Mouse (Mus musculus): ENCODE measurements around the gene Spaca4. TPM values are rescaled to one million over a fixed set of nuclear protein-coding genes. Genes with fewer than 3 reads are reported as not detected.
A peak's percentile ranks its signal among the peaks of the same experiment; 100 is the strongest.

Gene Spaca4
- total RNA-seq, 2 experiments from 2014 or later = not detected

DNA sequence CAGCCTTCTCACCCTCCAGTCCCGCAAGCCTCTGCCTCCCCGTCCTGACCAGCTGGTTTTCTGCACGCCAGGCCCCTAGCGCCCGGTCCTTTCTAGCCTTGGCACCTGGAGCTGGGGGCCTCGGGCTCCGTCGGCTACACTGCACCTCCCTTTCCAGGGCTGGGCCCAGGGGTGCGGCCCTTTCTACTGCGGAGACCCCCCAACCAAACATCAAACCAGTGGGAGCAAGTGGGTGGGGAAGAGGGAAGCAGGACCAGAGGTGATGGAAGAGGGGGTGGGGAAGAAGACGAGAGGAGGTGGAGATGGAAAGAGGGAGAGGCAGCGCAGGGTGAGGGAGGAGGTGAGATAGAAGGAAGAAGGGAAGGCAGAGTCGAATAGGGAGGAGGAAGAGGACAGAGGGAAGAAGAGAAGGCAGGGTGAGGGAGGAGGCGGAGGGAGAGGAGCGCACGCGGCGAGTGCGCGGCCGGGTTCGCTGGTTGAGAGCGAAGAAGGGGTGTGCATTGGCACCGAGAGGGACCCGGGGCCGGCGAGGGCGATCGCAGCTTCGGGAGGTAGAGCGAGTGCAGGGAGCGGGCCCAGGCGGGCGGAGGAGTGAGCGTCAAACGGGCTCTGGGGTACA, 26.0 kb downstream of the Spaca4 start, which contains the start of gene Car11:
TSS of gene Car11 (plus strand) at position 321 of the 619 bp plus-strand sequence.
- peak; percentile 36 for DNase-seq

DNA sequence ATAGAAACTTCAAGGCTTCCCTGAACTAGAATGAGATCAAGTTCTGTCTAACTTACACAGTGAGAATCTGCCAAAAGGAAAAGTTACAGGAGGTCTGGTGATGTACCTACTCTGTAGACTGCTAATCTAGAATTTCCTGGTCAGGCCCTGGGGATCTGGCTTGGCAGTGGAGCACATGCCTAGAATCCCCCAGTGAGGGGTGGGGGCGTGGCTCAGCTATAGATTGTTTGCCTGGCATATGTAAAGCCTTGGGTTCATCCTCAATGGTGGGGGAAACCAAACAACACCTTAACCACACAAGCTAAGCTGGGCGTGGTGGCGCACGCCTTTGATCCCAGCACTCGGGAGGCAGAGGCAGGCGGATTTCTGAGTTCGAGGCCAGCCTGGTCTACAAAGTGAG, 27.7 kb downstream of the Spaca4 start:
- no peak for DNase-seq

DNA sequence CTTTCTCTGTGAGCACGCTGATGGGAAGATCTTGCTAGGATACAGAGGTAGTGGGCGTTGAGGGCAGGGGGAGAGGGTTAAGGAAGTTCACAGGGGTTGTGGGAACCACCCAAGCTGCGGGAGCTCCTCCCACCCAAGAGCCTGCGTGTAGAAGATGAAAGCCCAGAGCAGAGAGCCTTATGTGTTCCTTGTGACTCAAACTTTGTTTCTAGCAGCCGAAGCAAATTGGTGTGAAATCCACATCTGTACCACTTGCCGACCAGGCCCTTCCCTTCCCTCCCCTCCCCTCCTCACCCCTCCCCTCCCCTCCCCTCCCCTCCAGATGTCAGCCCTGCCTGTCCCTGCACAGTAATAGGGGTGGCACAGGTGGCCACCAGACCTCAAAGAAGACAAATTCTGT, 30.5 kb downstream of the Spaca4 start:
- DNase-seq = no peak

- no peak for DNase-seq
Measured at GRCm38 (mm10) chr7:45693921-45694591, 31.6 kb downstream of the Spaca4 start, which contains the start of gene Sec1. Gene Sec1 (minus strand): TSS chr7:45694402.

DNA sequence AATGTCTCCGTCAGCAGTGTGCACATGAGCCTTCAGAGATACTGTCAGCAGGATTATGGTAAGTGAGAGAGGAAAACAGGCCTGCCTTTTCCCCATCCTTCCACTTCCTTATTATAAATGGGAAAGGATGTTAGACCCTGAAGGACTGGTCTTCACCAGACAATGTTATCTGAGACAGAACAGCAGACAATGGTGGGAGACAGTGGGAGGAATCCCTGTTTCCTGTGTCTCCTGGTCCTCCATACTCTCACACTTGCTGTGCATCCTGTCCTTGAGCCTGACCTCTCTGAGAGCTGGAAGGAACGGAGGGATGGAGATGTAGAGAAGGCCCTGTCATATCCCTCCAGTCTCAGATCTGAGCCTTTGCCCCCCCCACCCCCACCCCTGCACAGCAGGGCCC, 33.2 kb downstream of the Spaca4 start:
- DNase-seq = no peak

- DNase-seq = no peak
Measured at GRCm38 (mm10) chr7:45689800-45690199, 35.8 kb downstream of the Spaca4 start.

DNA sequence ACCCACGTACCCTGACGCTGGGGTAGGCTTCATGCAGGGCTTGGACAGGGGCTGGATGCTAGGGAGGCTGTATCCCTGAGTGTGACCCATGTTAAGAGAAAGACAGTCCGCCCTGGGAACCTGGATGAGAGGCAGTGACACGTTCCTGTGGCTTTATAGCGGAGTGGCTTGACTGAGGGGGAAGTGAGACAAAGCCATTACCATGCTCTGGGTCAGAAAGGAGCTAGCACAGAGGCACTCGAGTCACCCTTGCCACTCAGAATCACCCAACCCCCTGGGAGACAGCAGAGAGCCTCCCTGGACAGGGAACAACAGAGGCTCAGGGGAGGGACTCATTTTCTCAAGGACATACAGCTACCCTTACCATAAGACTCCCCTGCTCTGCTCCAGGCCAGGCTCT, 36.5 kb downstream of the Spaca4 start:
- no peak for DNase-seq

DNA sequence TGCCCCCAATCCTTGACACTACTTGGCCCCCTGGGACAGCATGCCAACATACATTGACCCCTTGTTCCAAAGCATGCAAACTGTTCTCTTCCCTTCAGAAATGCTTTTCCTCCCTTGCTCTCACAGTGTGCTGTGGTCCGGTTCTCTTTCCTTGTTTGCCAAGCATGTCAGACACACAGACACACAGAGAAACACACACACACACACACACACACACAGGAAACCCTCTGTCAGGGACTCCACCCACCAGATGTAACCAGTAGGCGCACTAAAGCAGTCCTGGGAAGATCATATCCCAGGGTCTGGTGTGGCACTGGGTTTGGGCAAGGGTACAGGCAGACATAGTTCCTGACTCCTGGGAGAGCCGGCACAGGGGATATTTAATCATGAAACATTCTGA, 38.8 kb downstream of the Spaca4 start:
- no peak for DNase-seq

- DNase-seq = no peak
Measured at GRCm38 (mm10) chr7:45685811-45686210, 39.8 kb downstream of the Spaca4 start.

DNA sequence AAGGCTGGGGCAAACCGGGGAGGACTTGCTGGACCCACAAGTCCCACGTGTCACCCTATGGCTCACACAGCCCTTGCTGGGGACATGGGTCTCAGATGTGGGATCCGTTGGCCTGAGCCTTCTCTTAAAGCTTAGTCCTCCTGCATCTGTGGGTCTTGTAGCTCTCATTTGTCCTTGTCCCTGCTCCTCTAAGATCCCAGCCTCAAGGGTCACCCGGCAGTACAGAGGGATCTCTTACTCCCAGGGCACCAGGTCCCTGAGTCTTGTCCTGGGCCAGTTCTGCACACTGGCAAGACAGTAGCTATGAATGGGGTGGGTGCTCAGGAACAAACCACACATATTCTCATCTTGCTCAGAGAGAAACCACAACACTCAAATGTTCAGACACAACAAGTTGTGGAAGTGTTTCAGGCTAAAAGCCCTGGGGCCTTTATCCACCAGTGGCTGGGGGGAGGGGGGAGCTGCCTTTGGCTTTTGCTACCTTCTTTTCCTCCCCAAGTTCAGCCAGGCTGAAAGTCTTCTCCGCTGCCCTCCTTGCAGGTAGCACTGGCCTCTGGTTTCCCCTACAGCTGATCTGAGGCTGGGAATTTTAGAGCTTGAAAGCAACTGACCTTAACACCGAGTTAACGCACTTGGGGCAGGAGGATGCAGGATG, 42.1 kb downstream of the Spaca4 start, which contains the start of gene Ntn5:
TSS of gene Ntn5 (plus strand) at position 627 of the 655 bp plus-strand sequence.
- no peak for DNase-seq

DNA sequence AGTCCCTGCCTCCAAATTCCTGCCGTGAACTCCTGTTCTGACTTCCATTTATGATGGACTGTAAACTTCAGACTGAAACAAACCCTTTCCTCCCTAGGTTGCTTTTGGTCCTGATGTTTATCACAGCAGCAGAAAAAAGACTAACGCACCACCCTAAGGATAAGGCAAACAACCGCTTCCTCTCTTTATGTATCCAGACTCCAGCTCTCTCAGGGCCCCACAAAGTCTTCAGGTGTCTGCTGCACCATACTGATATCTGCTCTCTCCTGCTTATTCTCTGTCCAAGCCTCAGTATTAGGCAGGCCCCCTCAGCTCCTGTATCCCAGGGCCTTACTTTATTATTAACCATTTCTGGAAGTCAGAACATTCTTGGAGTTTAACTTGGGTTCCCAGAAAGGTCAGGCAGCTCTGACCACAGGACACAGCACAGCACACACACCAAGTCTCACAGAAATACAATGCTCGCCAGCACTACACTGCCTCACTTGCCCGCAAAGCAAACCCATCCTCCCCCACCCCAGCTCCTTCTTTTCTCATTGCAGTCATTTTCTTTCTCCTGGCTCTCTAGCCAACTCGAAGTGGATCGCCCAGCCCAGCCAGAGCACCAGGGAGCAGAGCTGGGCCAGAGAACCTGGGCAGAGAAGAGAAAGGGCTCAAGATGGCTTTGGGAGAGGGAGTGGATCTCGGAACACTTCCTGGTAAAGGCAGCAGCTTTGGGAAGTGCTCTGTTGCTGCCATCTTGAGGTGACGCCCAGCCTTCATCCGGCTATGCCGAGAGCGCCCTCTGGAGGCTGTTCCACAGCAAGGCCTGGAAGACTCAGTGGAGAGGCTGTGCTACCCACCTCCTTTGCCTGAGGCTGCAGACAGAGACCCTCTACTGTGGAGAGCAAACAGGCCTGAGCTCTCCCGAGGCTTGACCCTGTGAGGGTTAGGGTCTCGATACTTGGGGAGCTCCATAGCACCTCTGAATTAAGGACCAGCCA, 43.2 kb downstream of the Spaca4 start:
- DNase-seq = peak; percentile 92

DNA sequence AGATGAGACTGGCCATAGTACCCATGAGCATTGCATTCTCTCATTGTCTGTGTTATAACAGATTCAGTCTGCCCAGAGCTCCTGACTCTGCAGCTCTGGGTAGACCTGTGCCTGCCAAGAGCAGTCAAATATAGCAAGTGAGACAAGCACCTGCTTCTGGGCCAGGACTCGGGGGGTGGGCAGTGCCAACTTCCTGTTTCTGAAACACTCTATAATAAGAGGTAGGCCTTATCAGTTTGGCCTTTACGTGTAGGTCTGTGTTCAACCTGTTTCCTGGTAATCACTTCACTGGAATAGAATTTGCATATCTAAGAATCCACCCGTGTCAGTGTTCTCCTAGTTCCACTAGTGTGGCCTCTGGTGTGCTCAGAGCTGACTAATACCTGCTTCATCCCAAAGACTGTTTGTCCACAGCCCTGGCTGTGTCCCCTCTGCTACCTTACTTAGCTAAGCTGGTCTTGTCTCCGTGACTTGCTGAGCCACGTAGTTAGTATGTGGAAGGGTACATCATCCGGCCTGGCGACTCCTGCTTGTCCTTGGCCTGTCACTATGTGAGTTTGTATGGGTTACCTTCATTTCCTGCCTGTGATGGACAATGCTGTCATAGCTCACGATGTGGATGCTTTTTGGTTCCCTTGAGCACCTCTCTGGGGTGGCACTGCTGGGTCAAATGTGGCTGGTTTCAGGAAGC, 44.4 kb downstream of the Spaca4 start:
- no peak for DNase-seq

DNA sequence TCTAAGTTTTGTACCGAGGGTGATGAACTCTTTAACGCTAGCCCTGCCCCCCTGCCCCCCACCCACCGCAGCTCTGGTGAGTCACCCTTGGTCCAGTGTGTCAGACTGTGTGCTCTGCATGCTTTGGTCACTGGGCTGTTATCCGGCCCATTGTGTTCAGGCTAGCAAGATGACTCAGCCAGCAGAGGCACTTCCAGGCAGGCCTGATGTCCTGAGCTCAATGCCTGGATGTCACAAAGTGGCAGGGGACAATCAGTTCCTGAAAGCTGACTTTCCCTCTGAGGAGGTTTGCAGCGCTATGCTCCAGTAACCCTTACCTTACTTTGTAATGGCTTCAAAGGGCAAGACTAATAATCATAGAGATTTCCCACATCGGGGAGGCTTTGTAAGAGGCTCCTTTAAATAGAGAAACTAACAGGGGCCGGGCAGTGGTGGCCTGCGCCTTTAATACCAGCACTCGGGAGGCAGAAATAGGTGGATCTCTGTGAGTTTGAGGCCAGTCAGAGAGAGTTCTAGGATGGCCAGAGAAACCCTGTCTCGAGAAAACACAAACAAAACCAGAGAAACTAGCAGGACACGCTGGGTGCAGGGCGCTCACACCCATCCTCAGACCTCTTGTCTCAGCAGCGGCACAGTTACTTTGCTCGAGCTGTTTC, 45.5 kb downstream of the Spaca4 start:
- DNase-seq = no peak

DNA sequence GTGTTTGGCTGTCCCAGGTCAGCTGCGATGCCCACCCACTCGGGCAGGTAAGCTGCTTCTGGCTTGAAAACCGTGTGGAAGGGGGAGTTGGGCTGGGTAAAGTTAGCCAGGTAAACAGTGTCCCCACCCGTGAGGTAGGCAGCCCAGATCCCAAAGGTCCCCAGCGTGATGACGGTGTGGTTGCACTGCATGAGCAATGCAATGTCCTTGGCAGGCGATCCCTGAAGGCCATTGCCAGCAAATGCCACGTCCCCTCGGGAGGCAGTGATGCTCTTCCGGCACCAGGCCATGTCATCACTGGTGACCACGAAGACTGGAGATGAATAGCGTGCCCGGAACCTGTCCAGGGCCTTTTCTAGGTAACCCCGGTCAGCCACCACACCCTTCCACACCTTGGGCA, 47.1 kb downstream of the Spaca4 start:
- DNase-seq = no peak

GRCm38 (mm10) chr7:45677627-45678295, 47.9 kb downstream of the Spaca4 start:
- no peak for DNase-seq

Other genes starting within 250 kb of the Spaca4 start
- gene Tulp2, start 243.9 kb downstream of the Spaca4 start, total RNA-seq (2021) = not detected
- gene Gm45808, start 239.0 kb downstream of the Spaca4 start, total RNA-seq (2021) = 1 to 10 TPM; 3.8 to 6.4 TPM
- gene Dhdh, start 237.0 kb downstream of the Spaca4 start, total RNA-seq (2021) = 1 to 10 TPM; 8.8 to 9.5 TPM
- gene Nucb1, start 215.4 kb downstream of the Spaca4 start, total RNA-seq (2021) = 100 to 1,000 TPM; 121 to 137 TPM
- gene Ppp1r15a, start 199.5 kb downstream of the Spaca4 start, total RNA-seq (2021) = 10 to 100 TPM; 16.3 to 16.9 TPM
- gene Plekha4, start 199.5 kb downstream of the Spaca4 start, total RNA-seq (2021) = 10 to 100 TPM; 14.8 to 16.3 TPM
- under 1 TPM in 1 of 2 experiments, not detected in 1; 0.19 TPM for gene Hsd17b14, start 170.9 kb downstream of the Spaca4 start, total RNA-seq (2021)
- gene Bcat2, start 155.7 kb downstream of the Spaca4 start, total RNA-seq (2021) = 10 to 100 TPM; 24.0 to 25.2 TPM
- not detected for gene Fgf21, start 110.3 kb downstream of the Spaca4 start, total RNA-seq (2021)
- not detected for gene Fut1, start 108.5 kb downstream of the Spaca4 start, total RNA-seq (2021)
- under 1 TPM in 1 of 2 experiments, not detected in 1; 0.38 TPM for gene Izumo1, start 104.0 kb downstream of the Spaca4 start, total RNA-seq (2021)
- 10 to 100 TPM; 17.2 to 19.7 TPM for gene Rasip1, start 98.3 kb downstream of the Spaca4 start, total RNA-seq (2021)
- gene Mamstr, start 85.8 kb downstream of the Spaca4 start, total RNA-seq (2021) = 100 to 1,000 TPM; 105 to 131 TPM
- under 1 TPM in 1 of 2 experiments, not detected in 1; 0.11 TPM for gene Fut2, start 59.4 kb downstream of the Spaca4 start, total RNA-seq (2021)
- under 1 TPM; 0.75 to 0.77 TPM for gene Ntn5, start 41.8 kb downstream of the Spaca4 start, total RNA-seq (2021)
- under 1 TPM in 1 of 2 experiments, not detected in 1; 0.21 TPM for gene Sec1, start 31.4 kb downstream of the Spaca4 start, total RNA-seq (2021)
- gene Car11, start 26.0 kb downstream of the Spaca4 start, total RNA-seq (2021) = 1 to 10 TPM; 3.4 to 3.9 TPM
- 10 to 100 TPM; 35.9 to 37.9 TPM for gene Dbp, start 20.7 kb downstream of the Spaca4 start, total RNA-seq (2021)
- gene Rpl18, start 10.4 kb downstream of the Spaca4 start, total RNA-seq (2021) = 100 to 1,000 TPM; 793 to 822 TPM
- 10 to 100 TPM; 11.8 to 13.8 TPM for gene Sphk2, start 7.8 kb downstream of the Spaca4 start, total RNA-seq (2021)
- under 1 TPM; 0.12 to 0.45 TPM for gene Fam83e, start 4.6 kb downstream of the Spaca4 start, total RNA-seq (2021)
- gene Lmtk3, start 57.9 kb upstream of the Spaca4 start, total RNA-seq (2021) = under 1 TPM; 0.52 to 0.80 TPM
- not detected for gene Sult2b1, start 58.9 kb upstream of the Spaca4 start, total RNA-seq (2021)
- gene Cyth2, start 88.8 kb upstream of the Spaca4 start, total RNA-seq (2021) = 10 to 100 TPM; 45.3 to 45.4 TPM
- gene Kcnj14, start 99.0 kb upstream of the Spaca4 start, total RNA-seq (2021) = under 1 TPM; 0.36 to 0.45 TPM
- 10 to 100 TPM; 14.8 to 15.4 TPM for gene Grwd1, start 105.1 kb upstream of the Spaca4 start, total RNA-seq (2021)
- gene Kdelr1, start 147.0 kb upstream of the Spaca4 start, total RNA-seq (2021) = 10 to 100 TPM; 73.5 to 74.7 TPM
- 1 to 10 TPM in 1 of 2 experiments, under 1 TPM in 1; 0.80 to 1.2 TPM for gene Grin2d, start 152.6 kb upstream of the Spaca4 start, total RNA-seq (2021)
- under 1 TPM in 1 of 2 experiments, not detected in 1; 0.35 TPM for gene Syngr4, start 170.9 kb upstream of the Spaca4 start, total RNA-seq (2021)
- 10 to 100 TPM; 42.3 to 47.7 TPM for gene Tmem143, start 171.1 kb upstream of the Spaca4 start, total RNA-seq (2021)
- 10 to 100 TPM; 34.8 to 55.7 TPM for gene Emp3, start 195.6 kb upstream of the Spaca4 start, total RNA-seq (2021)
- 1 to 10 TPM; 1.1 to 1.6 TPM for gene Ccdc114, start 198.3 kb upstream of the Spaca4 start, total RNA-seq (2021)

Measured in gastrocnemius, postnatal 10 days (tissue).